Mouse (Mus musculus) c-Kit-positive CD71-positive TER-119-negative erythroid progenitor cells, embryonic 14.5 days (primary cell): ENCODE measurements at regions not wholly inside any gene's neighbourhood (a gene's known extent, or its start where the extent isn't known, plus 50 kb on each side); places are given as distances from the start of the nearest gene placed in this dataset.
"Not testable (repeated sequence)": the region's sequence is repeated elsewhere in the genome, so short reads cannot be mapped to it uniquely, and the experiment has no call there.

ENCODE experiments used
- DNase-seq: peaks from one replicate; pipeline ENCODE4 v3.0.0-alpha.2; 2013; ENCODE audit warnings: low read depth

DNA sequence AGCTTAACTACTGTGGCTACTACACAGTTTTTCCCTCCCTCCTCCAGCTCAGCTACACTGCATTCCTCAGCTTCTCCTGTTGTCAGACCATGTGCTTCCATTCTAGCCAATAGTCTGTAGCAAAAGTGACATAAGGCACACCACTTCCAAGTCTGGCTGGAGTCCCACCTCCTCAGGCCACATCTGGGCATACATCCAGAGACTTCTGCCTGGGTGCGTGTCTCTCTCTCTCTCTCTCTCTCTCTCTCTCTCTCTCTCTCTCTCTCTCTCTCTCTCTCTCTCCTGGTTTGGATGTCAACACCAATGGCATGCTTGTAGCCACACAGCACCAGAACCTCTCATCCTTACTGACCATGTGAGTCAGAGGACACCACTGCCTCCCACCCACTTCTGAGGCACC lies 55.6 kb upstream of the Cdyl start:
- DNase-seq: no peak

DNA sequence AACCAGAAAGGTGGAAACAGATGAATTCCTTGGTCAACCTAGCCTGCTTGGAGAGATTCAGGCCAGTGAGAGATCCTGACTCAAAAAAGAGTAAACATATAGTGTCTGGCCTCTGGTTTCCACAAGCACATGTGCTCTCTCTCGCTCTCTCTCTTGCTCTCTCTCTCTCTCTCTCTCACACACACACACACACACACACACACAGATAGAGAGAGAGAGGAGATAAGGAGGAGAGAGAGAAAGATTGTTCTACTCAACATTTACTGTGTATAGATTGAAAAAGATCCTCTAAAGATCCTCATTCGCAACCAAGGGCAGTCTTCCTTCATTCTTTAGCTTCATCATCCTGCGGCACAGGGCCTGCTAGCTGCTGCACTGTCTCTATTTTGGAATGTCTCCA lies 54.9 kb upstream of the Cdyl start:
- DNase-seq: no peak

DNA sequence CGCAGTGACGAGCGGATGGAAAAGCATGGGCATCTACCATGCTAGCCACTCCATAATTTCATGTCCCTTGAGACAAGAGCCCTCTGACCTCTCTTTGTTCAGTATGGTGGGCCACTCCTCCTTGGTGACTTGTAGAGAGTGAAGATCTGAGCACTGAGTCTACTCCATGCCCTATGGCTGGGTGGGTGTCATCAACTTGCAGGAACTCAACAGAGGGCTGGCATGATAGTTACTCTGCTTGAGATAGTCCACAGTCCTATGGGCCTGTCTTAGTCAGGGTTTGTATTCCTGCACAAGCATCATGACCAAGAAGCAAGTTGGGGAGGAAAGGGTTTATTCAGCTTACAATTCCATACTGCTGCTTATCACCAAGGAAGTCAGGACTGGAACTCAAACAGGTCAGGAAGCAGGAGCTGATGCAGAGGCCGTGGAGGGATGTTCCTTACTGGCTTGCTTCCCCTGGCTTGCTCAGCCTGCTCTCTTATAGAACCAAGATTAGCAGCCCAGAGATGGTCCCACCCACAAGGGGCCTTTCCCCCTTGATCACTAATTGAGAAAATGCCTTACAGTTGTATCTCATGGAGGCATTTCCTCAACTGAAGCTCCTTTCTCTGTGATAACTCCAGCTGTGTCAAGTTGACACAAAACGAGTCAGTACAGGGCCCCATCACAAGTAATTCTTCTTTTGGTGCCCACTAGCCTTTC lies 52.6 kb upstream of the Cdyl start:
- not testable (repeated sequence) for DNase-seq

DNA sequence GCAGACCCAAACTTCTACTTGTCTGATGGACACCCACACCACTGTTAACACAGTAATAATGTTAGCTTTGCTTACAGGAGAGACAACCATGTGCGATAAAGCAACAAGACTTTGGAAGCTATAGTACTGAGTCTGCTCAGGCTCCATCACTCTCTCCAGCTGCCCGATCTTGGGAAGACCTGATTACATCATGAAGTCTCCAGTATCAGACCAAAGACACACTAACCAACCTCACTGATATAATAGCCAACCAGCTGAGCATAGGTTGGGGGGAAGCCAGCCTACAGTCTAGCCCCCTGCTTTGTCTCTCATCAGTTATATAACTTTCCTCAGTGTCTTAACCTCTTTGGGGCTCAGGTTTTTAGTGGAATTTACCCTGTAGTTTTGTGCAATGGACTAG lies 51.9 kb upstream of the Cdyl start:
- no peak for DNase-seq
